Mouse (Mus musculus) MEL (cell line): ENCODE measurements at regions not wholly inside any gene's neighbourhood (a gene's known extent, or its start where the extent isn't known, plus 50 kb on each side); places are given as distances from the start of the nearest gene placed in this dataset.

Experiments used
- DNase-seq: peaks from one replicate; pipeline ENCODE4 v3.0.0; 2011; ENCODE audit warnings: low read depth, low spot score
- H3K27ac ChIP-seq: 2 replicates; pipeline ENCODE4 v1.5.1; 2012; ENCODE audit warnings: low read depth, mild to moderate bottlenecking, control low read depth, low read length, moderate library complexity; ENCODE audit not compliant: control insufficient read depth
- H3K27me3 ChIP-seq, 2 experiments: fragments of 150-350 bp in 1 of 2; sonication (generic) in 1 of 2; 2 replicates each; pipeline ENCODE4 v1.6.1; 2012; ENCODE audit warnings: low read length in 2 of 2, mild to moderate bottlenecking in 2 of 2, improper control_type of control experiment in 1 of 2, moderate library complexity in 1 of 2; ENCODE audit not compliant: insufficient read depth in 2 of 2, control insufficient read depth in 1 of 2
- H3K36me3 ChIP-seq, 2 experiments: 2 replicates each; pipeline ENCODE4 v1.6.1; 2012 to 2014; ENCODE audit warnings: low read length in 2 of 2, improper control_type of control experiment in 1 of 2, inconsistent platforms in 1 of 2, mild to moderate bottlenecking in 1 of 2; ENCODE audit not compliant: insufficient read depth in 2 of 2, control insufficient read depth in 1 of 2
- H3K4me1 ChIP-seq, 2 experiments: fragments of 150-350 bp in 1 of 2; sonication (generic) in 1 of 2; 2 replicates each; pipeline ENCODE4 v1.6.1; 2012; ENCODE audit warnings: low read length in 2 of 2, improper control_type of control experiment in 1 of 2, mild to moderate bottlenecking in 1 of 2; ENCODE audit not compliant: insufficient read depth in 2 of 2, control insufficient read depth in 1 of 2
- H3K4me3 ChIP-seq, 2 experiments: fragments of 150-350 bp in 1 of 2; sonication (generic) in 1 of 2; 2 replicates each; pipeline ENCODE4 v1.5.1; 2012; ENCODE audit warnings: low read depth in 2 of 2, low read length in 2 of 2, mild to moderate bottlenecking in 2 of 2, moderate library complexity in 2 of 2, control low read depth in 1 of 2, improper control_type of control experiment in 1 of 2; ENCODE audit not compliant: control insufficient read depth in 1 of 2, insufficient read depth in 1 of 2
- H3K79me2 ChIP-seq: 2 replicates; pipeline ENCODE4 v1.6.1; 2012; ENCODE audit warnings: mild to moderate bottlenecking, low read length, moderate library complexity; ENCODE audit not compliant: control insufficient read depth, poor library complexity, insufficient read depth
- H3K9ac ChIP-seq: 2 replicates; pipeline ENCODE4 v1.6.1; 2012; ENCODE audit warnings: low read depth, mild to moderate bottlenecking, control low read depth, low read length, moderate library complexity; ENCODE audit not compliant: control insufficient read depth, poor library complexity, severe bottlenecking
- H3K9me3 ChIP-seq: fragments of 150-350 bp; sonication (generic); replicated peaks from 2 replicates; pipeline ENCODE4 v1.6.1; 2012; ENCODE audit warnings: mild to moderate bottlenecking, low read length, improper control_type of control experiment, moderate library complexity; ENCODE audit not compliant: insufficient read depth
- CHD2 ChIP-seq: IDR thresholded peaks from 2 replicates; pipeline ENCODE4 v1.6.1; 2011; ENCODE audit warnings: low read length, improper control_type of control experiment
- CTCF ChIP-seq, 3 experiments: IDR thresholded peaks in 2 of 3; conservative IDR thresholded peaks in 1 of 3; 2 replicates each; pipeline ENCODE4 v1.5.1; 2011 to 2012; ENCODE audit warnings: low read length in 3 of 3, low read depth in 2 of 3, mild to moderate bottlenecking in 2 of 3, improper control_type of control experiment in 1 of 3, inconsistent platforms in 1 of 3, mixed read lengths in 1 of 3, moderate library complexity in 1 of 3; ENCODE audit not compliant: control insufficient read depth in 1 of 3, insufficient read depth in 1 of 3, poor library complexity in 1 of 3, severe bottlenecking in 1 of 3
- E2F4 ChIP-seq: IDR thresholded peaks from 2 replicates; pipeline ENCODE4 v1.6.1; 2011; ENCODE audit warnings: low read depth, low read length, improper control_type of control experiment, borderline replicate concordance
- EP300 ChIP-seq, 2 experiments: IDR thresholded peaks; 2 replicates each; pipeline ENCODE4 v1.6.1; 2011; ENCODE audit warnings: improper control_type of control experiment in 2 of 2, low read length in 2 of 2, low read depth in 1 of 2, mild to moderate bottlenecking in 1 of 2
- GABPA ChIP-seq: IDR thresholded peaks from 2 replicates; pipeline ENCODE4 v1.6.1; 2012; ENCODE audit warnings: low read depth, mild to moderate bottlenecking, inconsistent platforms, low read length, improper control_type of control experiment, moderate library complexity
- GATA1 ChIP-seq: IDR thresholded peaks from 2 replicates; pipeline ENCODE4 v1.6.1; 2011; ENCODE audit warnings: low read depth, low read length, improper control_type of control experiment
- JUND ChIP-seq: IDR thresholded peaks from 2 replicates; pipeline ENCODE4 v1.6.1; 2011; ENCODE audit warnings: low read depth, mild to moderate bottlenecking, improper control_type of control experiment, low read length
- KAT2A ChIP-seq: conservative IDR thresholded peaks from 2 replicates; pipeline ENCODE4 v1.6.1; 2012; ENCODE audit warnings: low read depth, low read length, improper control_type of control experiment, inconsistent platforms
- MAFK ChIP-seq: IDR thresholded peaks from 2 replicates; pipeline ENCODE4 v1.6.1; 2011; ENCODE audit warnings: low read depth, mild to moderate bottlenecking, low read length, improper control_type of control experiment, borderline replicate concordance
- MAX ChIP-seq: IDR thresholded peaks from 2 replicates; pipeline ENCODE4 v1.6.1; 2011; ENCODE audit warnings: low read length, improper control_type of control experiment
- MEF2A ChIP-seq: IDR thresholded peaks from 2 replicates; pipeline ENCODE4 v1.6.1; 2014; ENCODE audit warnings: low read depth, mild to moderate bottlenecking, inconsistent platforms, low read length, improper control_type of control experiment; ENCODE audit not compliant: poor library complexity, insufficient replicate concordance, severe bottlenecking; ENCODE audit errors: extremely low read depth
- MXI1 ChIP-seq: IDR thresholded peaks from 2 replicates; pipeline ENCODE4 v1.6.1; 2011; ENCODE audit warnings: mild to moderate bottlenecking, low read depth, low read length, improper control_type of control experiment
- NELFE ChIP-seq: IDR thresholded peaks from 2 replicates; pipeline ENCODE4 v1.6.1; 2011; ENCODE audit warnings: low read depth, low read length, improper control_type of control experiment
- NRF1 ChIP-seq: IDR thresholded peaks from 2 replicates; pipeline ENCODE4 v1.6.1; 2014; ENCODE audit warnings: low read depth, mild to moderate bottlenecking, inconsistent platforms, low read length, improper control_type of control experiment, moderate library complexity; ENCODE audit not compliant: poor library complexity, insufficient read depth, severe bottlenecking
- POLR2A ChIP-seq, 2 experiments: IDR thresholded peaks; 2 replicates each; pipeline ENCODE4 v1.6.1; 2011 to 2012; ENCODE audit warnings: low read length in 2 of 2, mild to moderate bottlenecking in 2 of 2, control low read depth in 1 of 2, improper control_type of control experiment in 1 of 2, low read depth in 1 of 2, moderate library complexity in 1 of 2; ENCODE audit not compliant: control insufficient read depth in 1 of 2, insufficient read depth in 1 of 2, poor library complexity in 1 of 2
- ZC3H11A ChIP-seq: IDR thresholded peaks from 2 replicates; pipeline ENCODE4 v1.6.1; 2012; ENCODE audit warnings: low read depth, mild to moderate bottlenecking, inconsistent platforms, low read length, improper control_type of control experiment
- ZNF384 ChIP-seq: IDR thresholded peaks from 2 replicates; pipeline ENCODE4 v1.6.1; 2012; ENCODE audit warnings: low read depth, mild to moderate bottlenecking, inconsistent platforms, low read length, improper control_type of control experiment

GRCm38 (mm10) chr1:157014532-157015497 is 75.4 kb upstream of the Ralgps2 start (continued):
- no peak for TF ChIP-seq MEF2A
- no peak for TF ChIP-seq POLR2A (IDR thresholded peaks at IDR 0.05; ENCODE audit: control insufficient read depth in 1 of 2, insufficient read depth in 1 of 2, low read depth in 1 of 2, low read length in 2 of 2, poor library complexity in 1 of 2)
- no peak for TF ChIP-seq ZC3H11A
- no peak for TF ChIP-seq ZNF384

DNA sequence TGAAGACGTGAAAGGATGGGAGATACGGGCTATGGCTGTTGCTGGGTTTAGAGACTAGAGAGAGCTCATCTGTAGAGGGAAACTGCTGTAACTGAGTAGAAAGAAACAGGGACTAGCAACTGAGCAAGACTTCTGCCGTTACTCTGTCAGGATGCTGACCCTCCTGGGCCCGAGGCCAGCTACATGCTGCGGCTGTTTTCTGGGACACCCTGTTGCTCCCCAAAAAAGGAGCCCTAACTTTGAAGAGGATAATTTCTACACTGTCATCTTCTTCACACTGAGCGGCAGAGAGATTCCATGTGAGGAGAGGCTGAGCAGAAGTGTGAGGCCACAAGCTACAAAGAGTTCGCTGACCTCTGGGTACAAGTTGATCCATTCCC is 74.2 kb upstream of the Ralgps2 start:
- Histone ChIP-seq H3K27ac (no peak overlapping the region), H3K9me3 (no peaks in the 10 kb centered on the region), H3K79me2 (no peaks in the 10 kb centered on the region), H3K36me3 (no peaks in the 10 kb centered on the region), H3K9ac (no peak overlapping the region), H3K4me3 (no peak overlapping the region), H3K27me3 (peaks cover 0 to 1% of the 10 kb centered on the region in 2 experiments; a peak in 1 of 4 replicates), H3K4me1 (no peaks in the 10 kb centered on the region)
- TF ChIP-seq ZC3H11A: no peak
- no peak for TF ChIP-seq POLR2A (IDR thresholded peaks at IDR 0.05; ENCODE audit: control insufficient read depth in 1 of 2, insufficient read depth in 1 of 2, low read depth in 1 of 2, low read length in 2 of 2, poor library complexity in 1 of 2)
- no peak for TF ChIP-seq CHD2
- no peak for TF ChIP-seq E2F4
- TF ChIP-seq MAX: no peak
- no peak for TF ChIP-seq JUND
- no peak for TF ChIP-seq KAT2A
- TF ChIP-seq ZNF384: no peak
- no peak for TF ChIP-seq GABPA
- TF ChIP-seq NRF1: no peak
- TF ChIP-seq MXI1: no peak
- TF ChIP-seq NELFE: no peak
- TF ChIP-seq GATA1: no peak
- no peak for TF ChIP-seq MAFK
- no peak for TF ChIP-seq MEF2A
- TF ChIP-seq CTCF (IDR thresholded peaks at IDR 0.05 in 2 of 3, conservative IDR thresholded peaks at IDR 0.05 in 1 of 3; ENCODE audit: control insufficient read depth in 1 of 3, insufficient read depth in 1 of 3, low read depth in 2 of 3, low read length in 3 of 3, poor library complexity in 1 of 3, severe bottlenecking in 1 of 3): no peak
- TF ChIP-seq EP300 (IDR thresholded peaks at IDR 0.05; ENCODE audit: low read depth in 1 of 2, low read length in 2 of 2): no peak
- DNase-seq: no peak
